Mouse (Mus musculus): ENCODE measurements at regions not wholly inside any gene's neighbourhood (a gene's known extent, or its start where the extent isn't known, plus 50 kb on each side); places are given as distances from the start of the nearest gene placed in this dataset.
A peak's percentile ranks its signal among the peaks of the same experiment; 100 is the strongest.

DNA sequence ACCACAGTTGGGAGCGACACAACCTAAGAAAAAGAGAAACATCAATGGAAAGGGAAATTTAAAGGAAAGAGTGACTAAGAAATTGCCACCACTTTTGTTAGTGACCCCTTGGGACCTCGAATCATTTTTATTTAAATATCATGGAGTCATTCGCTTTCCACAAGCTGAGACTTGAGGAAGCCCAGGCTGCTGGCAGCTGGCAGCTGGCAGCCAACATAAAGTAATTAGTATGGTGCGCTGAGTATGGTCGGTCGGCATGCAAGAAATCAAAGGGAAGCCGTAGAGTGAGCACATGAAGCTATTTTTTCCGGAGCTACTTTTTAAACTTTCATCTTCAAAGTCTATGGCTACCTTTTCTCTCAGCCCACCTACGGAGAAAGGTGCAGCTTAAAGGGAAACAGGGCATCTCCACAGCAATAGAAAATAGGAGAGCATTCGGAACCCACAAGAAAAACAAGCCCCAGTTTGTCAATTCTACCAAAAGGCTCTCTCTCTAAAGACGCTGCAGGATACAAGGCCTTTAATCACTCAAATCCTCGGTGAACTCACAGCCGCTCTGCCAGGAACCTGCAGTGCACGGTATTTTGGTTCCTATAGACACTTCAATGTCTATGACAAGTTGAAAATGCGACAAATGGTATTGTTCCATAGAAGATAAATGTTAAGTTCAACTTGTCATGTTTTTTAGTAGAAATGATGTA lies 206.6 kb upstream of the Tll1 start:
- no peak for TF ChIP-seq CTCF (IDR thresholded peaks at IDR 0.05; ENCODE audit: borderline replicate concordance, insufficient read depth, low read depth, low read length)
- TF ChIP-seq POLR2A (IDR thresholded peaks at IDR 0.05; ENCODE audit: borderline replicate concordance, insufficient read depth, low read length): no peak
- no peak overlapping the region for H3K27ac ChIP-seq (ENCODE audit: insufficient read depth, low read length)
- no peak overlapping the region for H3K4me3 ChIP-seq (replicated peaks; ENCODE audit: insufficient read depth, low read depth, low read length)
- 54% methylated on average over 15 of the region's 15 CpGs for WGBS
- no peaks in the 10 kb centered on the region for H3K27me3 ChIP-seq (ENCODE audit: control insufficient read depth, insufficient read depth, low read length)
- DNase-seq: no peak
- H3K4me1 ChIP-seq (ENCODE audit: control insufficient read depth, insufficient read depth, low read length): no peaks in the 10 kb centered on the region

DNA sequence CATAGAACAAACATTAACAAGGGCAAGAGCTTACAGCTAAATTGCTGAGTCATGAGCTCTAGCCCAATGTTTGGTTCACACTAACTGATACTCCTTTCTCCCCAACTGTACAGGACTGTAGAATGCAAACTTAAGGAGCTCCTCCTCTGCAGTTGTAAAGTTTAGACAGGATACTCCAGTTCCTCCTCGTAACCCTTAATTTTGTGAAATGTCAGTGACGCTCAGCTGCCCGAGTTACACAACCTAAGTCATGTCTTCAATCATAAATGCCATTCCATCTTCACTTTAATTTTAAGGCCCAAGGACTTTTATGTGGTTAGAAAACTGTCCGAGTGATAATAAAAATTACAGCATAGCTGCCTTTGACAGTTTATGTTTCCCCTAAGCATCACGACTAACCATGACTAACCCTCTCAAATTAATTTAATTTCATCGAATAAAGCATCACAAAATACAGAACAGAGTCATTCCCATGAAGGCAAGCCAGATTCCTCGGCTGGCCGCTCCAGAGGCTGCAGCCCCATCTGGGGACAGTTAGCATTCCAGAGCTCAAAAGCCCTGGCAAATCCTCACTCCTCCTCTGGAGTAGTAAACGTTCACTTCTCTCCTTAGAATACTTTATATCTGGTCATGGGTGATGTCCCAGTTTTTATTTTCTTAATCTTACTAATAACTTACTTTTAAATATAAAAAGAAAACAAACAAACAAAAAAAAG lies 200.9 kb upstream of the Tll1 start:
- Histone ChIP-seq H3K4me3 (replicated peaks; ENCODE audit: insufficient read depth, low read depth, low read length) (no peak overlapping the region), H3K27me3 (ENCODE audit: control insufficient read depth, insufficient read depth, low read length) (no peaks in the 10 kb centered on the region), H3K4me1 (ENCODE audit: control insufficient read depth, insufficient read depth, low read length) (no peaks in the 10 kb centered on the region), H3K27ac (ENCODE audit: insufficient read depth, low read length) (no peak overlapping the region)
- 71% methylated on average over 9 of the region's 9 CpGs for WGBS
- TF ChIP-seq CTCF (IDR thresholded peaks at IDR 0.05; ENCODE audit: borderline replicate concordance, insufficient read depth, low read depth, low read length) (no peak), POLR2A (IDR thresholded peaks at IDR 0.05; ENCODE audit: borderline replicate concordance, insufficient read depth, low read length) (no peak)
- no peak for DNase-seq

DNA sequence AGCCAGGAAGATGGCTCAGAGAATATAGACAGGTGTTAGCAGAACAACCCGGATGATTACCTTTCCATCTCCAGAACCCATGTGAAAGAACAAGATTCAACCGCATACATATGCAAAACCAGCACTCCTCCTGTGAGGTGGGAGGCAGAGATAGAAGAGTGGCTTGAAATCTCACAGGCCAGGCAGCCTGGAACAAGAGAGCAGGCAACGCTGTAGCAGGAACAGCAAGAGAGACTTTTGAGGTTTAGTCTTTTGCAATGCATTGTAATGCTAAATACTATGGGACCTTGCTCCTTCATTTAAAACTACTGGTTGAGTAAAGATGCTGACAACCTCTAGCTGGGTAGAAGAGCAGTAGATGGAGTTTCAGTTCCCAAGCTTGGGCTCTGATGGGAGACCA lies 193.5 kb upstream of the Tll1 start:
- H3K27ac ChIP-seq (ENCODE audit: insufficient read depth, low read length): no peak overlapping the region
- no peaks in the 10 kb centered on the region; the same call in 1 of the 2 replicates for H3K4me1 ChIP-seq (ENCODE audit: control insufficient read depth, insufficient read depth, low read length)
- H3K27me3 ChIP-seq (ENCODE audit: control insufficient read depth, insufficient read depth, low read length): no peaks in the 10 kb centered on the region
- 82% methylated on average over 3 of the region's 3 CpGs for WGBS
- H3K4me3 ChIP-seq (replicated peaks; ENCODE audit: insufficient read depth, low read depth, low read length): no peak overlapping the region
- no peak for DNase-seq
- TF ChIP-seq POLR2A (IDR thresholded peaks at IDR 0.05; ENCODE audit: borderline replicate concordance, insufficient read depth, low read length) (no peak), CTCF (IDR thresholded peaks at IDR 0.05; ENCODE audit: borderline replicate concordance, insufficient read depth, low read depth, low read length) (no peak)

- 93% methylated on average over 4 of the region's 4 CpGs for WGBS
- Histone ChIP-seq H3K4me3 (replicated peaks; ENCODE audit: insufficient read depth, low read depth, low read length) (no peak overlapping the region), H3K4me1 (ENCODE audit: control insufficient read depth, insufficient read depth, low read length) (no peaks in the 10 kb centered on the region; the same call in 1 of the 2 replicates), H3K27ac (ENCODE audit: insufficient read depth, low read length) (no peak overlapping the region), H3K27me3 (ENCODE audit: control insufficient read depth, insufficient read depth, low read length) (no peaks in the 10 kb centered on the region)
- DNase-seq: no peak
- no peak for TF ChIP-seq POLR2A (IDR thresholded peaks at IDR 0.05; ENCODE audit: borderline replicate concordance, insufficient read depth, low read length)
- TF ChIP-seq CTCF (IDR thresholded peaks at IDR 0.05; ENCODE audit: borderline replicate concordance, insufficient read depth, low read depth, low read length): no peak
Observed at GRCm38 (mm10) chr8:64397876-64398275, 191.8 kb upstream of the Tll1 start.

DNA sequence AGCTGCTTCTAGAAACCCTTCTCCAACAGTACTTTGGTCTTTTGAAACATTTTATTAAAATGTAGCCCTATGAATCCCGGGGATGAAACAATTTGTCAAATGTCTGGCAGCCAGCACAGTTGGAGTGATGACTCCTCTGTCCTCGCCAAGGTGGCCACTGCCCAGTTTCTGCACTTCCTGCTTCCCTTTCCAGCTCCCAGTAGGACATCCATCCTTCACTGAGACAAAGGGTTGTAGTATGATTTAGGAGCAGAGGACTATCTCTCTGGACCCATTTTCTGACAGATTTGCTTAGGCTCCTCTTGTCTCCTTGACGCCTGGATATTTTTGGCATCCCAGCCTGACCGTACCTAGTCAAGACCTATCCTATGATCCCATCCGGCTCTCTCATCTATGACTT lies 189.7 kb upstream of the Tll1 start:
- H3K4me1 ChIP-seq (ENCODE audit: control insufficient read depth, insufficient read depth, low read length): no peaks in the 10 kb centered on the region; the same call in 1 of the 2 replicates
- no peak overlapping the region for H3K27ac ChIP-seq (ENCODE audit: insufficient read depth, low read length)
- H3K4me3 ChIP-seq (replicated peaks; ENCODE audit: insufficient read depth, low read depth, low read length): no peak overlapping the region
- peak; percentile 58 to 80 for DNase-seq
- no peak for TF ChIP-seq CTCF (IDR thresholded peaks at IDR 0.05; ENCODE audit: borderline replicate concordance, insufficient read depth, low read depth, low read length)
- no peak for TF ChIP-seq POLR2A (IDR thresholded peaks at IDR 0.05; ENCODE audit: borderline replicate concordance, insufficient read depth, low read length)
- no peaks in the 10 kb centered on the region for H3K27me3 ChIP-seq (ENCODE audit: control insufficient read depth, insufficient read depth, low read length)
- WGBS: 13% methylated on average over 5 of the region's 5 CpGs

GRCm38 (mm10) chr8:64389488-64389887 lies 183.4 kb upstream of the Tll1 start:
- 72% methylated on average over 5 of the region's 5 CpGs for WGBS
- DNase-seq: no peak
- Histone ChIP-seq H3K4me1 (ENCODE audit: control insufficient read depth, insufficient read depth, low read length) (no peaks in the 10 kb centered on the region), H3K27ac (ENCODE audit: insufficient read depth, low read length) (no peak overlapping the region), H3K27me3 (ENCODE audit: control insufficient read depth, insufficient read depth, low read length) (no peaks in the 10 kb centered on the region), H3K4me3 (replicated peaks; ENCODE audit: insufficient read depth, low read depth, low read length) (no peak overlapping the region)
- TF ChIP-seq CTCF (IDR thresholded peaks at IDR 0.05; ENCODE audit: borderline replicate concordance, insufficient read depth, low read depth, low read length): no peak
- no peak for TF ChIP-seq POLR2A (IDR thresholded peaks at IDR 0.05; ENCODE audit: borderline replicate concordance, insufficient read depth, low read length)

- Histone ChIP-seq H3K27ac (ENCODE audit: insufficient read depth, low read length) (no peak overlapping the region), H3K4me1 (ENCODE audit: control insufficient read depth, insufficient read depth, low read length) (no peaks in the 10 kb centered on the region), H3K27me3 (ENCODE audit: control insufficient read depth, insufficient read depth, low read length) (no peaks in the 10 kb centered on the region), H3K4me3 (replicated peaks; ENCODE audit: insufficient read depth, low read depth, low read length) (no peak overlapping the region)
- TF ChIP-seq CTCF (IDR thresholded peaks at IDR 0.05; ENCODE audit: borderline replicate concordance, insufficient read depth, low read depth, low read length) (no peak), POLR2A (IDR thresholded peaks at IDR 0.05; ENCODE audit: borderline replicate concordance, insufficient read depth, low read length) (no peak)
- DNase-seq: no peak
- 56% methylated on average over 2 of the region's 2 CpGs for WGBS
Observed at GRCm38 (mm10) chr8:64388299-64388698, 182.2 kb upstream of the Tll1 start.

All from cerebellum, adult 2 months (tissue).